Mouse (Mus musculus) liver, embryonic 12.5 days (tissue): ENCODE measurements around the gene Adora2b. TPM values are rescaled to one million over a fixed set of nuclear protein-coding genes. Genes with fewer than 3 reads are reported as not detected.
"Not testable (repeated sequence)": the region's sequence is repeated elsewhere in the genome, so short reads cannot be mapped to it uniquely, and the experiment has no call there.

ENCODE experiments used
- ATAC-seq: fragments of 200-750 bp; cut with Nextera tagmentation; 2 replicates; pipeline ENCODE4 v1.8.0; 2017; ENCODE audit warnings: moderate number of reproducible peaks, mild to moderate bottlenecking, moderate library complexity
- H3K27ac ChIP-seq: fragments of 300-500 bp; sonication (generic); 2 replicates; pipeline ENCODE4 v1.5.1; 2016; ENCODE audit warnings: mild to moderate bottlenecking
- H3K27me3 ChIP-seq: fragments of 300-500 bp; sonication (generic); replicated peaks from 2 replicates; pipeline ENCODE4 v1.6.1; 2016; ENCODE audit warnings: mild to moderate bottlenecking, moderate library complexity
- H3K36me3 ChIP-seq: fragments of 300-500 bp; sonication (generic); 2 replicates; pipeline ENCODE4 v1.6.1; 2016; ENCODE audit warnings: mild to moderate bottlenecking, moderate library complexity
- H3K4me1 ChIP-seq: fragments of 300-500 bp; sonication (generic); 2 replicates; pipeline ENCODE4 v1.6.1; 2016
- H3K4me2 ChIP-seq: fragments of 300-500 bp; sonication (generic); 2 replicates; pipeline ENCODE4 v1.6.1; 2016; ENCODE audit warnings: mild to moderate bottlenecking, moderate library complexity
- H3K4me3 ChIP-seq: fragments of 300-500 bp; sonication (generic); 2 replicates; pipeline ENCODE4 v1.5.1; 2016; ENCODE audit warnings: mild to moderate bottlenecking, moderate library complexity
- H3K9ac ChIP-seq: fragments of 300-500 bp; sonication (generic); 2 replicates; pipeline ENCODE4 v1.6.1; 2016; ENCODE audit warnings: mild to moderate bottlenecking, moderate library complexity
- H3K9me3 ChIP-seq: fragments of 300-500 bp; sonication (generic); replicated peaks from 2 replicates; pipeline ENCODE4 v1.6.1; 2016; ENCODE audit warnings: mild to moderate bottlenecking, moderate library complexity
- WGBS: fragments of 180-500 bp; shearing (Covaris S2); methylation state at CpG from one replicate; pipeline ENCODE4 v1.1.7; 2016; ENCODE audit not compliant: insufficient replicate concordance; 5-methylcytosine and 5-hydroxymethylcytosine counted together
- polyA plus RNA-seq: library from polyadenylated mRNA; unstranded; fragments of >200 nt; fragmentation: Nextera tagmentation; extraction: Ambion mirVana; gene quantifications from 2 replicates; pipeline ENCODE4 v1.2.1, GENCODE M21; 2016

The Adora2b gene
- polyA plus RNA-seq, 1 experiment from 2014 or later: 0.39 TPM

DNA sequence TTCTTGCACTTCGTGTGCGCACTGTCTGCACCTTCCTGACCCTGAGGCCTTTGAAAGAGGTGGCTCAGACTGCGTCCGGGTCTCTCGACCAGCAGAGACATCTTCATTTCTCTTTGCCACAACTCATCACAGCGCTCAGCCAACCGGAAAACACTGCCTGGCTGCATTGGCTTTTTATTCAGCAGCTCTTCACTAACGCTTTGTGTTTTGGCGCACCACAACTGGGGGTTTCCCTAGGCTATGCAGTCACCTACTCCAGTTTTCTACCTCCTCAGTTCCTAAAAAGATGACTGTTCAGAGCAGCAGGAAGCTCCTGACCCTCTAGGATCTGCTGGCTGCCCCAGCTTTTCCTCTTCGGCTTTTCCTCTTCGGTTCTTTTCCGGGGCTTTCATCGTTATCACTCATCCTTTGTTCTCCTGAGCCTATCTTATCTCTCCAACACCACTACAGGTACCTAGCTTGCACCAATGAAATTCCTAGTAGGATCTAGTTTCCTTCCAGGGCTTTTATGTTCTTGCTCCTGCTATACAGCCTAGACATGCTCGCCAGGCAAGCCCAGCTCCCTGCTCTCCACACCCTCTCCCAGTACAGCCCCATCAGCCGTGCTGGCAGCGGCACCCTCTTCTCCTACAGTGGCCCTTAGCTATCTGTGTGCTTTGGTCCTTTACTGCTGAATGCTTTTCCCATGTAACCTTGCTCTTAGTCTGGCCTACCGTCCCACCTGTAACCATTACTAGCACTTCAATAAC, 17.9 kb downstream of the Adora2b start:
- ATAC-seq: no peak
- no peak overlapping the region for H3K4me3 ChIP-seq
- H3K27ac ChIP-seq: no peak overlapping the region
- H3K4me1 ChIP-seq: no peaks in the 10 kb centered on the region
- peaks cover 25% of the 10 kb centered on the region for H3K27me3 ChIP-seq
- no peak overlapping the region for H3K4me2 ChIP-seq
- H3K9me3 ChIP-seq: no peaks in the 10 kb centered on the region
- no peak overlapping the region for H3K9ac ChIP-seq
- H3K36me3 ChIP-seq: no peaks in the 10 kb centered on the region
- 60% methylated on average over 17 of the region's 17 CpGs for WGBS

DNA sequence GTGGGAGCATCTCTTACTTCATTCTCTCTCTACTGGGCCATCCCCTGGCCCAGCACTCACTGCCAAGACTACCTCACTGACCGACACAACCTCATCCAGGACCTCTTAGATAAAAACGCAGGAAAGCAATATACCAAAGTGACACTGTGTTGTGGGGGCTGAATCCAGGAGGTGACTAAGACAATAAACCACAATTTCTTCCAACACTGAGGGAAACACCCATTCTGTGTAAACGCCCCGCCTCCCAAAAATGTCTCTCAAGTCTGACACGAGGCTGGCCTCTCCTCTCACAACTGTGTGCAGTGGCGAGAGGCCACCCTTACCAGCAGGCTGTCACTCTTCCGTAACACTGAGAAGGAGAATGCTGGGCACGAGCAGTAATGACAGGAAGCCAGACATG, 19.6 kb downstream of the Adora2b start:
- 59% methylated on average over 8 of the region's 8 CpGs for WGBS
- H3K4me2 ChIP-seq: no peak overlapping the region
- peaks cover 16% of the 10 kb centered on the region for H3K27me3 ChIP-seq
- H3K27ac ChIP-seq: no peak overlapping the region
- no peak overlapping the region for H3K4me3 ChIP-seq
- no peak overlapping the region for H3K9ac ChIP-seq
- no peaks in the 10 kb centered on the region for H3K9me3 ChIP-seq
- H3K4me1 ChIP-seq: no peaks in the 10 kb centered on the region
- ATAC-seq: no peak
- H3K36me3 ChIP-seq: no peaks in the 10 kb centered on the region

DNA sequence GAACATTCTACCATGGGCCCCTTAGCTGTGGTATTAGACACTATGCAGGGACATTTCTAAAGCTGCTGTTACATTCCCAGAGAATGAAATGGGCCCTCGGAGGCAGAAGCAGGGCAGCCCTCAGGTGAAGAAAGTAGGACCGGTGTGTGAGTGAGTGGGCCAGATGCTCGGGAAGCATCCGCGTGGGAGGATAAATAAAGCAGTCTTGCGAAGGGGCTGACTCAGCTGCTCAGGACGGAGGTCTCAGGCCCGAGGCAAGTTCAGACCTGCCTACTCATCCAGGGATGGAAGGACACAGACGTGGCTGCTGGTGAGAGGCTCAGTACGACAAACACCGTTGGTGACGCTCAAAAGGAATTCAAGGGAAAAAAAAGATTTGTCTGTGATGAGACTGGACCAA, 20.3 kb downstream of the Adora2b start:
- WGBS: 79% methylated on average over 12 of the region's 12 CpGs
- no peak overlapping the region for H3K27ac ChIP-seq
- no peak for ATAC-seq

DNA sequence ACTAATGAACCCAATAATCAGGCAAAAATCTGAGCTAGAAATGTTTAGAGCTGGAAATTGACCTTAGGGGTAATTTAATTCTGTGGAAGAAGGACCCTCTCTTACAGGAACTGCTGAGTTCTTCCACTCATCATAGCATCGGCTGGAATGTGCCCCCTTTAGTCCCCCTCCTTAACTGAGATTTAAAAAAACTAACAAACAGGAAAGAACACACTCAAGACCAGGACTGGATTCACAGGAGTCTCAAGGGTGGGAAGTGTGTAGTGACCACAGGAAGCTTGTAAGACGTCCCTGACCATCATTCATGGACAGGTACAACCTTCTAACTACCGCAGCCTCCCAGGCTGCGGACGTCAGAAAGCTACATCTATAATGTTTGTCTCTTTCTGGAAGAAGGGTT, 22.1 kb downstream of the Adora2b start:
- Histone ChIP-seq H3K9me3 (no peaks in the 10 kb centered on the region), H3K27ac (no peak overlapping the region), H3K4me1 (no peaks in the 10 kb centered on the region), H3K4me3 (no peak overlapping the region), H3K27me3 (0 out of 2 replicates have a peak, but pooled peaks cover 3% of the 10 kb centered on the region), H3K9ac (no peak overlapping the region), H3K4me2 (no peak overlapping the region), H3K36me3 (no peaks in the 10 kb centered on the region)
- no peak for ATAC-seq
- 46% methylated on average over 5 of the region's 5 CpGs for WGBS

More for the DNA sequence above, 20.3 kb downstream of the Adora2b start:
- no peaks in the 10 kb centered on the region for H3K4me1 ChIP-seq
- 0 out of 2 replicates have a peak, but pooled peaks cover 9% of the 10 kb centered on the region for H3K27me3 ChIP-seq
- H3K9me3 ChIP-seq: no peaks in the 10 kb centered on the region
- no peaks in the 10 kb centered on the region for H3K36me3 ChIP-seq
- no peak overlapping the region for H3K4me2 ChIP-seq
- H3K9ac ChIP-seq: no peak overlapping the region
- no peak overlapping the region for H3K4me3 ChIP-seq

DNA sequence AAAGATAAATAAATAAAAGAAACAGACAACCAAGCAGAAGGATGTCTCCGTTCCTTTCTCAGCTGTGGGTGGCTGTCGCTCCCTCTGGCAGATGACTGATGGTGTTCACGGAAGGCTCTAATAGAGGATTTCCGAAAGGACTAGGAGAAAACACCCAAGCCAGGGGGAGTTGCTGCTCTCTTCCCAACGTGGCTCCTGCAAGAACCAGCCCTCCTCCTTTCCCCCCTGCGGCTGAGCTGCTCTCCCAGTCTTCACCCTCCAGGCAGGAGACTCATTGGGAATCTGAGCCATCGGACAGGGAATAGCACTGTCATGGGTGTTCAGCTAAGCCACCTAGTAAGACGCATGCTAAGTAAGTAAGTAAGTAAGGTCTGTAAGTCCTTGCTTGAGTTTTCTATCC, 28.3 kb downstream of the Adora2b start:
- no peak overlapping the region for H3K4me2 ChIP-seq
- no peak overlapping the region for H3K4me3 ChIP-seq
- no peak overlapping the region for H3K9ac ChIP-seq
- no peaks in the 10 kb centered on the region for H3K9me3 ChIP-seq
- 62% methylated on average over 8 of the region's 8 CpGs for WGBS
- no peaks in the 10 kb centered on the region for H3K36me3 ChIP-seq
- no peak overlapping the region for H3K27ac ChIP-seq
- no peaks in the 10 kb centered on the region for H3K27me3 ChIP-seq
- H3K4me1 ChIP-seq: peaks cover 20% of the 10 kb centered on the region
- no peak for ATAC-seq

DNA sequence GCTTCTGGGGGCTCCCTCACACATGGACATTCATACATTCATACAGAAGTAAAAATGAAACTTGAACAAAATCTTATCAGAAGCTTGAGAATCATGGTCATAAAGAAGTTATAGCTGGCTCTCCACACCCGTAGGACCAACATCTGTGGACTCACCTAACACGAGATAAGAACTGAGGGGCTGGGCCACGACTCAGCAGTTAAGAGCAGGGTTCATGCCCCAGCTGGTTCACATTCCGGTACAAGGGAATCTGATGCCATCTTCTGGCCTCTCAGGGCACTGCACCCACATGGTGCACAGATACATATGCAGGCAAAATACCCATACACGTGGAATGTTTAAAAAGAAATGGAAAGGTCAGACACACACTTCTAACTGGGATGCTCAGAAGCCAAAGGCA, 29.2 kb downstream of the Adora2b start:
- peak; percentile 56 for ATAC-seq
- Histone ChIP-seq H3K4me3 (no peak overlapping the region), H3K4me1 (peaks cover 22% of the 10 kb centered on the region), H3K36me3 (peaks cover under 1% of the 10 kb centered on the region), H3K27ac (no peak overlapping the region), H3K9ac (no peak overlapping the region), H3K9me3 (no peaks in the 10 kb centered on the region), H3K4me2 (peak overlapping the region; percentile 37), H3K27me3 (no peaks in the 10 kb centered on the region)
- WGBS: 0% methylated on average over 5 of the region's 5 CpGs

DNA sequence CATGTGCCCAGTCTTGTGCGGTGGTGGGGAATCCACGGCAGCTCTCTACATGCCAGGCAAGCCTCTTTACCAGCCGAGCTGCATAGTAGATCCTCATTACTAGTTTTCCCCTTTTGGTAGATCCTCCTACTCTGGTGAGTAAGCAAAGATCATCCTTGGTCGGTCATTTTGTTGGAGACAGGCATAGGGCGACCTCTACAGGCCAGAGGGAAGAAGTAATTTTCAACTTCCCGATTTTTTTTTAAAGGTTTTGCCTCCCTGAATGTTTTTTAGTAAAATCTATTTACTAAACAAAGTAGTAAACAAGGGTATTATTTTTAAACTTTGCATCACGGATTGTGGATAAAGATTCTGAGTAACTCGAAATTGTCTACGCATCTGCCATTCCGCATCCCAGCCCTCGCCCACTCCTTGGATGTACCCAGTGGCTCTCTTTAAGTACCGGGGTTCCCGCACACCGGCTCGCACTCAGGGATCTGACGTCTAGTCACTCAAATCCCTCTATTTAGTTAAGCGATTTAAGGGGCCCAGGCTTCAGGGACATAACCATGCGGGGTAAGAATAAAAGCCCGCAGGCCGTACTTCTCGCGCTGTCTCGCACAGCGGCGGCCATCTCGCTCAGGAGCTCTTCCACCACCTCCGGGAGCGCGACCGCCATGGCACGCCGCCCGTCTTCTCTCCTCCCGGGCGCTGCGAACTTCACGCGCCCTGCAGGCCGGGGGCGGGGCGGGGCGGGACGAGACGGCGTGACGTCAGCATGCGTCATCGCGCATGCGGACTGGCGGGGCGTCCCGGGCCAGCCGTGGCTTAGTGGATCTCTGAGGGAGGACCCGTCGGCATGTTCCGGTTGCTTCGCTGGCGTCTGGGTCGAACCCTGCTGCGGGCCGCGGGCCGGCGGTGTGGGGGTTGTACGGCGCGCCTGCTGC, 32.2 kb downstream of the Adora2b start, which contains the start of the genes Zswim7 and Ttc19:
Gene Zswim7, minus strand, starts transcription at position 701 of the 926 bp plus-strand sequence.
Gene Ttc19, plus strand, starts transcription at position 799 of the 926 bp plus-strand sequence.
- peak within 1 kb of the TSS; percentile 88 for H3K4me3 ChIP-seq
- peaks cover 22% of the 10 kb centered on the region for H3K4me1 ChIP-seq
- H3K27ac ChIP-seq: peak within 1 kb of the TSS; percentile 91
- no peaks in the 10 kb centered on the region for H3K9me3 ChIP-seq
- under 1% methylated on average over 67 of the region's 68 CpGs for WGBS
- H3K9ac ChIP-seq: peak within 1 kb of the TSS; percentile 82
- no peaks in the 10 kb centered on the region for H3K27me3 ChIP-seq
- peak within 1 kb of the TSS; percentile 91 for H3K4me2 ChIP-seq
- ATAC-seq: peak; percentile 95
- H3K36me3 ChIP-seq: peaks cover 19% of the 10 kb centered on the region

DNA sequence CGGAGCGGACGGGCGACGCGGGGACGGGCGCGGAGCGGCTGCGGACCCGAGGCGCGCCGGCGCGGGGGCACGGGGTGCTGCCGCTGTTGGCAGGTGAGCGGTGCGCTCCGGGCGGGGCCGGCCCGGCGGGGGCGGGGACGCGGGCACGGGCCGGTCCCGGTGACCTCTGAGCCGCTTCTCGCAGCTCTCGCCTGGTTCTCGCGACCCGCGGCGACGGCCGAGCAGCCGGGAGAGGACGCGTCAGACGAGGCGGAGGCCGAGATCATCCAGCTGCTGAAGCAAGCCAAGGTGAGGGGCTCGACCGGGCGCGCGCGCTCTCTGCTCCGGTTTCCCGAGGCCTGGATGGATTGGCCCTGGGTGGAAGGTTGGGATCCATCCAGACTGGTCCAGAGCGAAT, 32.8 kb downstream of the Adora2b start:
- H3K9ac ChIP-seq: peak overlapping the region; percentile 82
- peaks cover 22% of the 10 kb centered on the region for H3K4me1 ChIP-seq
- H3K4me2 ChIP-seq: peak overlapping the region; percentile 91
- H3K9me3 ChIP-seq: no peaks in the 10 kb centered on the region
- peak overlapping the region; percentile 88 for H3K4me3 ChIP-seq
- ATAC-seq: peak; percentile 85
- no peaks in the 10 kb centered on the region for H3K27me3 ChIP-seq
- WGBS: 1% methylated on average over 55 of the region's 57 CpGs
- peak overlapping the region; percentile 91 for H3K27ac ChIP-seq
- peaks cover 22% of the 10 kb centered on the region for H3K36me3 ChIP-seq

DNA sequence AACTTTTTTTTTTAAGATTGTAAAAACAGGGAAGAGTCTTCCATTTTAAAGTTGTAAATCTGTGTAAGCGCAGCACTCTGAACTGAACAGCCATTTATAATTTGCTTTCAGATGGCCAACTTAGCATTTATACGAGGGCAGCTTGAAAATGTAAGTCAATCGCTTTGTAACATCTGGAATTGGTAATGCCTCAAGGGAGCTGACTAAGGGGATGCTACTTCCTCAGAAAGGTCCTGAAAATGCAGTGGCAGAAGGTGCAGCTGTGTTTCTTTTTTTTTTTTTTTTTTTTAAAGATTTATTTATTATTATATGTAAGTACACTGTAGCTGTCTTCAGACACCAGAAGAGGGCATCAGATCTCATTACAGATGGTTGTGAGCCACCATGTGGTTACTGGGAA, 35.2 kb downstream of the Adora2b start:
- ATAC-seq, H3K27me3 ChIP-seq, H3K4me2 ChIP-seq, H3K9ac ChIP-seq, H3K4me3 ChIP-seq, H3K9me3 ChIP-seq, H3K27ac ChIP-seq: not testable (repeated sequence)
- peaks cover 15% of the 10 kb centered on the region for H3K4me1 ChIP-seq
- WGBS: 89% methylated on average over 3 of the region's 3 CpGs
- H3K36me3 ChIP-seq: peaks cover 33% of the 10 kb centered on the region

DNA sequence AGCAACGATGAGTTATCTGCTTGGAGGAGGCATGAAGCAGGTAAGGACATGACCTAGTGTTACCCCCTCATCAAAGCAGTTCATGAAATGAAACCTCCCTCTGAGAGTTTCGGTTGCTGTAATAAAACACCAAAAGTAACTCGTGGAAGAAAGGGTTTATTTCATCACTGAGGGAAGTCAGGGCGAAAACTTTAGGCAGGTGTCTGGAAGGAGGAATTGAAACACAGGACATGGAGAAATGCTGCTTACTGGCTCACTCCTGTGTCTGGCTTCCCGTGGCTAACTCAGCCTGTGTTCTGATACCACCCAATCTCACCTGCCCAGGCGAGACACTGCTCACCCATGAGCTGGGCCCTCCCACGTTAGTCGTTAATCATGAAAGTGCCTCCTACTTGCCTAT, 36.2 kb downstream of the Adora2b start:
- Histone ChIP-seq H3K4me1 (peaks cover 12% of the 10 kb centered on the region), H3K9me3 (no peaks in the 10 kb centered on the region), H3K9ac (no peak overlapping the region), H3K4me2 (no peak overlapping the region), H3K27ac (no peak overlapping the region), H3K4me3 (no peak overlapping the region), H3K27me3 (no peaks in the 10 kb centered on the region), H3K36me3 (peaks cover 33% of the 10 kb centered on the region)
- 70% methylated on average over 8 of the region's 8 CpGs for WGBS
- ATAC-seq: no peak

DNA sequence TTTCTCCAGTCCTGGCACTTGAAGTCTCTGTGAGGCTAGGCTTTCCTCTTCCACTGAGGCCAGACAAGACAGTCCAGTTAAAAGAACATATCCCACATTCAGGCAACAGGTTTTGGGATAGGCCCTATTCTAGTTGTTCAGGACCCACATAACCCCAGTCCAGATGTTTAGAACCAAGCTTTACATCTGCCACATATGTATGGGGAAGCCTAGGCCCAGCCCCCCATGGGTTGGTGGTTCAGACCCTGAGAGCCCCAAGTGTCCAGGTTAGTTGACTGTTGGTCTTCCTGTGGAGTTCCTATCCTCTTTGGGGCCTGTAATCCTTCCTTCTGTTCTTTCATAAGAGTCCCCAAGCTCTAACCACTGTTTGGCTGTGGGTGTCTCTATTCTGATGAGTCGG, 38.9 kb downstream of the Adora2b start:
- ATAC-seq: no peak
- H3K27me3 ChIP-seq: no peaks in the 10 kb centered on the region
- peaks cover 33% of the 10 kb centered on the region for H3K36me3 ChIP-seq
- no peak overlapping the region for H3K4me2 ChIP-seq
- 89% methylated on average over 1 of the region's 1 CpGs for WGBS
- no peak overlapping the region for H3K4me3 ChIP-seq
- H3K9me3 ChIP-seq: no peaks in the 10 kb centered on the region
- H3K9ac ChIP-seq: no peak overlapping the region
- no peaks in the 10 kb centered on the region for H3K4me1 ChIP-seq
- H3K27ac ChIP-seq: no peak overlapping the region

DNA sequence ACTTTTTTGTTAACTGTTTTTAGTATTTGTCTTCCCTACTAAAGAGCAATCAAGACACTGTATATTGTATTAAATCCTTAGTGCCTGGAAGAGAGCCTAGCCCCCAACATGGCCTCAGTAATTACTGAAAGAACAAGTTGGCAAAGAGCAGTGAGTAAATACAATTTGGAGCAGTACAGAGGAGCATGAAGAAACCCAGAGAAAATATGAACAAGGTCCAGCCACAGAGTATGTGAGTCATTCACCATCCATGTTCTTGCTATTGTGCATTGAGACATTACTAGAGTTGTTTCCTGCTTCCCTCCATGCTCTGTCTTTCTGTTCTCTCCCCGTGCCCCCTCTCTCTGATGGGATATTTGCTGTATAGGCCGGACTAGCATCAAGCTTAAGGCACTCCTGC, 45.3 kb downstream of the Adora2b start:
- Histone ChIP-seq H3K4me3 (no peak overlapping the region), H3K9ac (no peak overlapping the region), H3K9me3 (no peaks in the 10 kb centered on the region), H3K36me3 (0 out of 2 replicates have a peak, but pooled peaks cover 3% of the 10 kb centered on the region), H3K27me3 (no peaks in the 10 kb centered on the region), H3K27ac (no peak overlapping the region), H3K4me1 (no peaks in the 10 kb centered on the region), H3K4me2 (no peak overlapping the region)
- 73% methylated on average over 2 of the region's 2 CpGs for WGBS
- no peak for ATAC-seq
